Mouse (Mus musculus) embryonic facial prominence, embryonic 14.5 days (tissue): ENCODE data around the gene Ndufs1. TPM values are rescaled to one million over a fixed set of nuclear protein-coding genes. Genes with fewer than 3 reads are reported as not detected.

Experiments
- ATAC-seq: fragments of 200-750 bp; cut with Nextera tagmentation; 2 replicates; pipeline ENCODE4 v1.8.0; 2017; ENCODE audit warnings: low read depth, moderate number of reproducible peaks, moderate TSS enrichment
- DNase-seq: peaks from one replicate; pipeline ENCODE4 v3.0.0-alpha.2; 2015; ENCODE audit warnings: low spot score
- H3K27ac ChIP-seq: fragments of 300-500 bp; sonication (generic); replicated peaks from 2 replicates; pipeline ENCODE4 v1.5.1; 2014; ENCODE audit warnings: low read depth, mild to moderate bottlenecking, low read length, moderate library complexity
- H3K27me3 ChIP-seq: fragments of 300-500 bp; sonication (generic); replicated peaks from 2 replicates; pipeline ENCODE4 v1.6.1; 2014; ENCODE audit warnings: low read length; ENCODE audit not compliant: control insufficient read depth, insufficient read depth
- H3K36me3 ChIP-seq: fragments of 300-500 bp; sonication (generic); 2 replicates; pipeline ENCODE4 v1.6.1; 2014; ENCODE audit warnings: low read length, mixed read lengths; ENCODE audit not compliant: control insufficient read depth, insufficient read depth
- H3K4me1 ChIP-seq: fragments of 300-500 bp; sonication (generic); 2 replicates; pipeline ENCODE4 v1.6.1; 2014; ENCODE audit warnings: antibody characterized with exemption, low read length; ENCODE audit not compliant: control insufficient read depth, insufficient read depth
- H3K4me2 ChIP-seq: fragments of 300-500 bp; sonication (generic); 2 replicates; pipeline ENCODE4 v1.6.1; 2014; ENCODE audit warnings: low read depth, mild to moderate bottlenecking, low read length, moderate library complexity, mixed read lengths
- H3K4me3 ChIP-seq: fragments of 300-500 bp; sonication (generic); 2 replicates; pipeline ENCODE4 v1.5.1; 2014; ENCODE audit warnings: low read depth, mild to moderate bottlenecking, low read length
- H3K9ac ChIP-seq: fragments of 300-500 bp; sonication (generic); 2 replicates; pipeline ENCODE4 v1.6.1; 2014; ENCODE audit warnings: low read depth, mild to moderate bottlenecking, low read length, moderate library complexity, mixed read lengths
- H3K9me3 ChIP-seq: fragments of 300-500 bp; sonication (generic); 2 replicates; pipeline ENCODE4 v1.6.1; 2016; ENCODE audit warnings: low read length; ENCODE audit not compliant: control insufficient read depth
- WGBS: fragments of 180-500 bp; shearing (Covaris S2); extraction: QIAGEN DNeasy Blood & Tissue Kit; methylation state at CpG from one replicate; pipeline ENCODE4 v1.1.7; 2014; 5-methylcytosine and 5-hydroxymethylcytosine counted together
- microRNA-seq: library from miRNA; unstranded; fragments of <30 nt; microRNA quantifications from one replicate; pipeline ENCODE4, GENCODE M21; 2016; ENCODE audit warnings: borderline number of aligned reads
- polyA plus RNA-seq: library from polyadenylated mRNA; unstranded; fragments of >200 nt; fragmentation: Nextera tagmentation; extraction: Ambion mirVana; gene quantifications from 2 replicates; pipeline ENCODE4 v1.2.1, GENCODE M21; 2014

Gene Ndufs1
- polyA plus RNA-seq, 1 experiment from 2014 or later = 122 TPM

DNA sequence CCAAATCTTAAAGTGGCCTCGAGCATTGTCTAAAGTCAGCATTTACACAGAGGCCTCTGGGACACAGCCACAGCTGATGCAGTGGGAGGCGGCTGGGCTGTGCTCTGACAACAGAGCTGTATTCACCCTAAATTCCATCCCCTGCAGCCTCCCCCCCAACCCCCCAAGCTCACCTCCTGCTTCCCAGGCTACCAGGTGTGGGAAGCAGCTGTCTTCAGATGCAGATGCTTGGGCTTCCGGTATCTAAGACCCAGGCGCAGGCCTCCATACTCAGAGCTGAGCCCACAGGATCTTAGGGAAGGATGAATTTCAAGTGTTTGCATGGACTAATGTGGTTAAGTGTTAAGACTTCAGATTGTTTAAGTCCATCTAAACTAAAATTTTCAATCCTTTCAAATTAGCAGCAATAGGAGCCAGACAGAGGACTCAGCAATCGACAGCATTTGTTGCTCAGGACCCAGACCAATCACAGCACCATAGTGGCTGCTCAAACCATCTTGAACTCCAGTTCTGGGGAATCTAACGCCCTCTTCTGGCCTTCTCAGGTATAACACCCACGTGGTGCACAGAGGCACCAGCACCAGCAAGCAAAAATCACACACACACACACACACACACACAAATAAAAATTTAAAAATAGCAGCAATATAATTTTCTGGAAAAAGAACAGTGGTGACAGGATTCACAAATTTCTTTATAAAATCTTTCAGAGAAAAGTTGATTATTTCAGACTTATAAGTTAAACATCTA is 65.9 kb downstream of the Ndufs1 start:
- Histone ChIP-seq H3K27ac (0 out of 2 replicates have a peak overlapping the region, but pooled peaks have one; percentile 12), H3K4me3 (no peak overlapping the region), H3K4me2 (no peak overlapping the region), H3K9me3 (no peaks in the 10 kb centered on the region), H3K27me3 (no peaks in the 10 kb centered on the region), H3K9ac (no peak overlapping the region), H3K4me1 (peaks cover 13% of the 10 kb centered on the region), H3K36me3 (no peaks in the 10 kb centered on the region)
- WGBS = 24% methylated on average over 7 of the region's 7 CpGs
- no peak for ATAC-seq
- peak; percentile 13 for DNase-seq

GRCm38 (mm10) chr1:63107614-63108327 is 68.9 kb downstream of the Ndufs1 start:
- H3K4me3 ChIP-seq = no peak overlapping the region
- ATAC-seq = no peak

DNA sequence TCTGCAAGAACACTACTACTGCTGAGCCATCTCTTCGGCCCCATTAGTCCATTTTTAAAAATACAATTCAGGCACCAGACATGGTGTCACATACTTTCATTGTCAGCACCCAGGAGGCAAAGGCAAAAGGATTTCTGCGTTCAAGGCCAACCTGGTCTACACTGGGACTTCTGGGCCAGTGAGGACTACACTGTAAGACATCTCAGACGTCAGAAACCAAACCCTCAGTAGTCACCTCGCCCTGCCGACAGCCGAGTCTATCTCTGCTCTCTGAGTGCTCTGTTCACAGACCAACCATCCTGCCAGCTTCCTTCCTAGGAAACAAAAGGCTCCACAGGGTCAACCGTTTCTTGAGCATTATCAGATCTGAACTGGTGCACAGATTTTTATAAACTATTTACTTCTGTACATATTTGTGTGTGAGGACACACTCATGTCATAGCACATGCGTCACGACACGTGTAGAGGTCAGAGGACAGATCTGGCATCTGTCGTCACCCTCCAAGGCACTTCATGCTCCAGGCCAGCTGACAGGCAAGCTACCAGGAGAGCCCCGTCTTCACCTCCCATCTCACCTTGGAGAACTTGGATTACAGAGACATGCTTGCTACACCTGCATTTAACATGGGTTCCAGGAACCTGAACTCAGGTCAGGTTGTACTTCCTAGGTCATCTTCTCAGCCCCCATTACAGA is 73.7 kb downstream of the Ndufs1 start:
- H3K4me3 ChIP-seq = no peak overlapping the region
- 90% methylated on average over 12 of the region's 12 CpGs for WGBS
- no peak overlapping the region for H3K4me2 ChIP-seq
- no peak for ATAC-seq
- H3K9ac ChIP-seq = no peak overlapping the region
- H3K27me3 ChIP-seq = no peaks in the 10 kb centered on the region
- no peaks in the 10 kb centered on the region for H3K9me3 ChIP-seq
- H3K4me1 ChIP-seq = no peaks in the 10 kb centered on the region
- no peak overlapping the region for H3K27ac ChIP-seq
- DNase-seq = no peak
- H3K36me3 ChIP-seq = peaks cover 59% of the 10 kb centered on the region

More at GRCm38 (mm10) chr1:63107614-63108327, 68.9 kb downstream of the Ndufs1 start:
- 83% methylated on average over 6 of the region's 6 CpGs for WGBS
- H3K27ac ChIP-seq = no peak overlapping the region
- no peaks in the 10 kb centered on the region for H3K27me3 ChIP-seq
- H3K9ac ChIP-seq = no peak overlapping the region
- H3K9me3 ChIP-seq = no peaks in the 10 kb centered on the region
- no peak overlapping the region for H3K4me2 ChIP-seq
- H3K36me3 ChIP-seq = peaks cover 16% of the 10 kb centered on the region
- peaks cover 13% of the 10 kb centered on the region for H3K4me1 ChIP-seq
- no peak for DNase-seq

GRCm38 (mm10) chr1:63100196-63100595 is 76.4 kb downstream of the Ndufs1 start:
- H3K4me2 ChIP-seq = no peak overlapping the region
- no peaks in the 10 kb centered on the region for H3K4me1 ChIP-seq
- DNase-seq = no peak
- H3K36me3 ChIP-seq = peaks cover 79% of the 10 kb centered on the region
- H3K9me3 ChIP-seq = no peaks in the 10 kb centered on the region
- ATAC-seq = no peak
- no peaks in the 10 kb centered on the region for H3K27me3 ChIP-seq
- no peak overlapping the region for H3K9ac ChIP-seq
- H3K27ac ChIP-seq = no peak overlapping the region
- 90% methylated on average over 8 of the region's 8 CpGs for WGBS
- no peak overlapping the region for H3K4me3 ChIP-seq

DNA sequence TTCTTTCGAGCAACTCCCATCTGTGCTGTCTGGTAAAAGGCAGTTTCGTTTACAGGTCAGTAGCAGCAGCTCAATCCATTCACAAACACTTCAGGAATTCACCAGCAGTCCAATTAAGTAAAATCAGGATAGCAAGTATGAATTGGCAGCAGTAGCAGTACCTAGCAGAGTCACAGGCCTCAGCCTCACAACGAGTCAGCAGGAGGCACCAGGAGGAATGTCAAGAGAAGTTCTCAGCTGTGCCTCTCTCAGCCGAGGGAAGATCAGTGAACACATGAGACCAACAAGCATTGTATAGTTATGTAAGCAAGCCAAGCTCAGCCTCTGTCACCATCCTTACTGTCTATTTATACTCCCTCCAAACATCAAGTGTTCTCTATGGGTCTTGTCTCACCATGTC is 77.8 kb downstream of the Ndufs1 start:
- Histone ChIP-seq H3K4me2 (no peak overlapping the region), H3K36me3 (peaks cover 75% of the 10 kb centered on the region), H3K27me3 (no peaks in the 10 kb centered on the region), H3K4me3 (no peak overlapping the region), H3K27ac (no peak overlapping the region), H3K9me3 (no peaks in the 10 kb centered on the region), H3K9ac (no peak overlapping the region), H3K4me1 (no peaks in the 10 kb centered on the region)
- ATAC-seq (no peak), DNase-seq (no peak)
- 80% methylated on average over 4 of the region's 4 CpGs for WGBS

DNA sequence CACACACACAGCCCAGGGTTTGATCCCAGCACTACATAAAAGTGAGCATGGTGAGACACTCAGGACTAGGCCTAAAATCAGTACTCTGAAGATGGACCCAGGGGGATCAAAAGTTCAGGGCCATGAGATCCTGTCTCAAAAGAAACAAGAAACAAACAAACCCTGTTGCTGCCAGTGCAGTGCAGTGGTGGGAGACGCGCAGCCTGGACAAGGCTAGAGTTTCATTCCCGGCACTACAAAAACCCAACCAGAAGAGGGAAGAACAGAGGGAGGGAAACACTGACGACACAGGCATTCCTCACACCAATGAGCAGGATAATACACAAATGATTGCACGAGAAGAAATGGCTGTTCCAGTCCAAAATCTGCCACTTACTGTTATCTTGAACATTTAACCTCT is 80.6 kb downstream of the Ndufs1 start:
- DNase-seq = no peak
- H3K4me3 ChIP-seq = no peak overlapping the region
- no peak overlapping the region for H3K4me2 ChIP-seq
- no peak for ATAC-seq
- 84% methylated on average over 5 of the region's 5 CpGs for WGBS
- no peaks in the 10 kb centered on the region for H3K4me1 ChIP-seq
- H3K27me3 ChIP-seq = no peaks in the 10 kb centered on the region
- H3K9me3 ChIP-seq = no peaks in the 10 kb centered on the region
- H3K36me3 ChIP-seq = peaks cover 74% of the 10 kb centered on the region
- H3K27ac ChIP-seq = no peak overlapping the region
- no peak overlapping the region for H3K9ac ChIP-seq

Small RNA genes lying within 50 kb of the gene (microRNA-seq; reads per million reads assigned to microRNA genes)
- gene Gm24557 (not detected), gene Gm27512 (not detected)

Other genes with a start within 250 kb of the Ndufs1 start
- gene Ino80d, start 62.2 kb downstream of the Ndufs1 start, polyA plus RNA-seq = 9.9 and 10.6 TPM in 2 replicates
- 733 and 744 TPM in 2 replicates for gene Eef1b2, start within 50 bp of the Ndufs1 start, polyA plus RNA-seq
- gene Gpr1, start 37.7 kb upstream of the Ndufs1 start, polyA plus RNA-seq = 0.41 and 0.64 TPM in 2 replicates
- 25.7 and 30.6 TPM in 2 replicates for gene Zdbf2, start 96.4 kb upstream of the Ndufs1 start, polyA plus RNA-seq